Mouse (Mus musculus): Measurements from ENCODE around the gene Prkaa1.
"Not testable (repeated sequence)": the region's sequence is repeated elsewhere in the genome, so short reads cannot be mapped to it uniquely, and the experiment has no call there.

Prkaa1 gene

DNA sequence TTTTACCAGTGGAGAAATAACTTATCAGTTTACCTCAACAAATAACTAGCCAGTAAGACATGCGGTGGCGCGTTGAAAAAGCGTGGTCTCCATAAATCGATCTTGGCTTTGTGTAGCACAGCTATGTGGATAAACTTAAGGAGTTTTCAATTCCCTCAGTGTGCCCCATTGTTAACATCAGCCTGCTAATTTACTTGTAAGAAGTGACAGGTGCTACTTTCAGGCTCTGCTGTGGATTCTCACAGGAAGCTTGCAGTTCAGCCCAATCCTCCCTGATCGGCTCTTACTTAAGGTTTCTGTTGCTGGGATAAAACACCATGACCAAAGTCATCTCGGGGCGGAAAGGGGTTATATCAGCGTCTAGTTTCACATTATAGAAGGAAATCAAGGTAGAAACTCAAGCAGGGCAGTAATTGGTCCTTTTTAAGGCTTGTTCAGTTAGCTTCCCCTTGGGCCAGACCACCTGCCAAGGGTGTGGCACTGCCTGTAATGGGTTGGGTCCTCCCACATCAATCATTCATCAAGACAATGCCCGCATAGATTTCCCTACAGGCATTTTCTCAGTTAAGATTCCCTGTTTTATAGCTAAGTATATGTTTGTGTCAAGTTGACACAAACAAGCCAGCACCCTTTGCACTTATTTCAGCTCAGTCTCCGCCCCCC is 41.1 kb downstream of the Prkaa1 start:
- DNase-seq = peak; percentile 16

DNA sequence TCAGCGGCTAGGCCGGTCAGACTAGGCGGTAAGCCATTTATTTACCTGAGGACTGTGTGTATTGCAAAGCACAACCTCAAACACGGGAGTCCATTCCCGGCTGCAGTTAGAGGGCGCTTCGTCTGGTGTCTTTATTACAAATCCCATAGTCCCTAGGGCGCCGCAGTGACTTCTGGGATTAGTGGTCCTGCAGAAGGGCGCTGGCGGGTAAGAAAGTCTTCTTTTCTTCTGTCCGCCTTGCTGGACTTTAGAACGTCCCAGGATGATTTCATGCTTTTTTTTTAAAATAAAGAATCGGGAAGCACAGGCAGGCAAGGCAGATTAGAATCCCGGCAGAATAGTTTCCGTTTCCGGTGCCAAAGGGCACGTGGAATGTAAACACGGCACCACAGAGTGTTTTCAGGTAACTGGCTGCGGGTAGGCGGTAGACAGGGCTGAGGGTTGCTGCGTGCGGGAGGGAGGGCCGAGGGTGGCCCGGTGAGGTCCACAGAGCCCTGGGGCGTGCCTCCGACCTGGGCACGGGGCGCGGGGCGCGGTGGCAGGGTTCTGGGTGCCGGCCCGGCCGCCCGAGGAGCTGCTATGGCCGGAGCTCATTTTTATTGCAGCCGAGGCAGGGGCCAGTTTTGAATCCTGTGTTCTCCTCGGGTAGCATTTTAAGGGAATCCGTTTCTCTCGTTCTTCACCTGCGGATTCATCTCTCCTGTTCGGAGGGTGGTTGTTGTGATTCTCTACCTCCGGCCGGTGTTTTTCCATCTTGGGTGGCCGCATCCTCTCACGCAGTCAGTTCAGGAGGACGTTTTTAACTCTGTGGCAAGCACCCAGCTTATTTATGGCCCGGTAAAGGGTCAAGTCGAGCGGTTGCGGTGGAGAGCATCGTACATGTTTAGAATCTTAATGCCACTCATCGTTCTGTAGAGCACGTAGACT is 42.0 kb downstream of the Prkaa1 start, which contains the start of gene Ttc33:
Gene Ttc33 (plus strand): TSS at position 160 of the 927 bp plus-strand sequence.
- peak; percentile 78 for DNase-seq

GRCm38 (mm10) chr15:5186293-5186675 is 42.6 kb downstream of the Prkaa1 start:
- DNase-seq = no peak

GRCm38 (mm10) chr15:5187116-5187515 is 43.5 kb downstream of the Prkaa1 start:
- no peak for DNase-seq

DNA sequence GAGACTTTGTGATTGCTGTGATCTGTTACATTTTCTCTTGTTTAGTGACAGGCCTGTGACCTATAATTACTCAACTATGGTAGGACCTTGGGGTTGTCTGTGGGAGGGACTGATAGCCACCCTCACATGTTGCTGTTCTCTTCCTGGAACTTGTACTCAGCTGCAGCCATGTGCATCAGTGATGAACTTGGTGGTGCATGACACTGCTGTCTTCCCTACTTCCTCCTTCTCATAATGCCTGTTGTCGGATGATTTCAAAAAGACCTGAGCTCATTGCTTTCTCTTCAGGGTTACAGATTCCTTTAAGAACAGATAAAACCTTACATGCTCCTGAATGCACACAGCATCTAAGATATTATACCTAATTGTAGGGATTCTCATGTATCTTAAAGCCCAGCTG is 44.4 kb downstream of the Prkaa1 start:
- DNase-seq = no peak

GRCm38 (mm10) chr15:5189504-5190093 is 45.9 kb downstream of the Prkaa1 start:
- DNase-seq = no peak

- DNase-seq = no peak
These were observed 50.2 kb downstream of the Prkaa1 start for GRCm38 (mm10) chr15:5193833-5194232.

GRCm38 (mm10) chr15:5194446-5194845 is 50.8 kb downstream of the Prkaa1 start:
- no peak for DNase-seq

DNA sequence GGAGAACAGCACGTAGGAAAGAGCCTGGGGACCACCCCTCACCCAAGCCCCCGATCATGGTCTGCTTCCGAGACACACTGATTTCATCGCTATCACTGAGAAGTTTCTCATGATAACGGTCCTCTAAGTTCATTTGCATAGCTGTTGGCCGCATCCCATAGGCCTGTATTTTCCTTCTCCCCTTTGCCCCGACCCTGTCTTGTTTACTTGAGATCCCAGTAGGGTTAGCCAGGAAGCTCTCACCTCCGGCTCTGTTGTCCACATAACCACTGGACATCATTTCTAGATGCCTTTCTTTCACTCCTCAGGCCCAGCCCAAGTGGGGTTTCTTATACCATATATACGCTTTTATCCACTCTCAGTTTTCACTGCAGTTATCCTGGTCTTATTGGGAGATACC is 51.3 kb downstream of the Prkaa1 start:
- DNase-seq = no peak

DNA sequence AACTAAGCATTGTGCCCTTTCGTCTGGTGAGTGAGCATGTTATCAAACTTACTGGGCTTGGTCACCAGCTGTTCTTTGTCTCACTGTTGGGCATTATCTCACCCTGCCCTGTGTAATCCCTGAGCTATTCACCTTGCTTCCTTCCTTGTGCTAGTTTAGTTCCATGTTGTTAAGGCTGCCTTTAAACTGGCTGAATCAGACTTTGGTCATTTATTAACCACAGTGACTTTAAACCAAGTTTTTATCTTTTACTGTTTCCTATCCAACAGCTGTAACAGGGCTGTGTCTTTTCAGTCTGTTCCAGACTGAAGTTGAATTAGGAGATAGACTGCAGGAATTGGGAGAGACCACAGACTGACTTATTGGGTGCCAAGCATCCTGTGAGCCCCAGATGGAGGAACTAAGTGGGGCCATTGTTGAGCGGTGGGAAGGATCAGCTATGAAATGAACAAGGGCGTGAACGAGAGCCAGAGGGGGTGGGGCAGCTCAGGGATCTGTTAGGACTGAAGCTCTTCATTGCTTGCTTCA is 52.4 kb downstream of the Prkaa1 start:
- DNase-seq = no peak

GRCm38 (mm10) chr15:5196691-5197090 is 53.0 kb downstream of the Prkaa1 start:
- no peak for DNase-seq

GRCm38 (mm10) chr15:5205222-5205621 is 61.6 kb downstream of the Prkaa1 start:
- no peak for DNase-seq

GRCm38 (mm10) chr15:5209116-5209515 is 65.5 kb downstream of the Prkaa1 start:
- no peak for DNase-seq

DNA sequence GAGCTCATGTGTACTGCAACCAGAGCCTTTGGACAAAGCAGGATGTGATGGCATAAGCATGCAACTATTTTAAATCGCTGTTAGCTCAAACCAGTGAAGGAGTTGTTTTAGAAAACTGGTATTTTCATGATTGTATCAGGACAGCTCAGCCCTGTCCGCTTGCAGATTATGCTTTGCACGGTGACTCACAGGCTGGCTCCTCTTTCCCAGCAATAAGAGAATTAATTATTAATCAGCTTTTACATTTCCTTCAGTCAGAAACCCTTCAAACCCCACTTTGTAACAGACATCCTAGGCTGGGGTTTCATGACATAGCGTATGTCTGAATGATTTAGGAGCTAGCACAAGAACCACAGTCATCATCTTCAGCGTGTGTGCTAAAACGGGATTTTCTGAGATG is 76.8 kb downstream of the Prkaa1 start:
- DNase-seq = no peak

DNA sequence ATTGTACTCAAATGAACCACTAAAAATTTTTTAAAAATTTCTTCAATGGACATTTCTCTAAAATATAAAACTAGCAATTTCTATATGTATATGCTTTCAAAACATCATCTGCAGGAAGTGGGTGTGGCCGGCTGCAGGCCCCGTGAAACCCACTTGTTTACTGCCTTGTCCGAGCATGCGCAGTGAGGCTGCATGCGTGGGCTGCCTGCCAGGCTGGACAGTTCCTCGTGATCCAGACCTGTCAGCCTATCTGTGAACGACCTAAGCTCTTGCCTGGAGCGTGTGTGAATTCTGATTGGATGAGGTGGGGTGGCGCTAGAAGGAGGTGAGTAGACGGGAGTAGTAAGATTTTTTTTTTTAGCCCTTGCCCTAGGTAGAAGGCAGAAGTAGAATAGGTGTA is 87.1 kb downstream of the Prkaa1 start:
- not testable (repeated sequence) for DNase-seq
